Mouse (Mus musculus) embryonic facial prominence, embryonic 11.5 days (tissue): ENCODE data around the gene Plscr2. TPM values are rescaled to one million over a fixed set of nuclear protein-coding genes. Genes with fewer than 3 reads are reported as not detected.
A peak's percentile ranks its signal among the peaks of the same experiment; 100 is the strongest.

Experiments
- ATAC-seq: fragments of 200-750 bp; cut with Nextera tagmentation; replicated peaks from 2 replicates; pipeline ENCODE4 v1.8.0; 2017; ENCODE audit warnings: low read depth; ENCODE audit not compliant: insufficient number of reproducible peaks, low FRiP score, low TSS enrichment
- DNase-seq: peaks from one replicate; pipeline ENCODE4 v3.0.0-alpha.2; 2015; ENCODE audit warnings: low spot score
- H3K27ac ChIP-seq: fragments of 300-500 bp; sonication (generic); replicated peaks from 2 replicates; pipeline ENCODE4 v1.5.1; 2014; ENCODE audit warnings: mild to moderate bottlenecking, low read depth, low read length, control low read depth
- H3K27me3 ChIP-seq: fragments of 300-500 bp; sonication (generic); 2 replicates; pipeline ENCODE4 v1.6.1; 2014; ENCODE audit warnings: mild to moderate bottlenecking, low read length, moderate library complexity, mixed read lengths; ENCODE audit not compliant: control insufficient read depth, insufficient read depth
- H3K36me3 ChIP-seq: fragments of 300-500 bp; sonication (generic); replicated peaks from 2 replicates; pipeline ENCODE4 v1.6.1; 2014; ENCODE audit warnings: low read depth, mild to moderate bottlenecking, low read length, moderate library complexity, mixed read lengths; ENCODE audit not compliant: control insufficient read depth, insufficient read depth
- H3K4me1 ChIP-seq: fragments of 300-500 bp; sonication (generic); 2 replicates; pipeline ENCODE4 v1.6.1; 2014; ENCODE audit warnings: low read length, mixed read lengths; ENCODE audit not compliant: control insufficient read depth, insufficient read depth
- H3K4me2 ChIP-seq: fragments of 300-500 bp; sonication (generic); 2 replicates; pipeline ENCODE4 v1.6.1; 2014; ENCODE audit warnings: low read depth, mild to moderate bottlenecking, control low read depth, low read length, moderate library complexity
- H3K4me3 ChIP-seq: fragments of 300-500 bp; sonication (generic); 2 replicates; pipeline ENCODE4 v1.5.1; 2014; ENCODE audit warnings: low read depth, low read length, control low read depth
- H3K9ac ChIP-seq: fragments of 300-500 bp; sonication (generic); replicated peaks from 2 replicates; pipeline ENCODE4 v1.6.1; 2014; ENCODE audit warnings: mild to moderate bottlenecking, control low read depth, low read length
- H3K9me3 ChIP-seq: fragments of 300-500 bp; sonication (generic); replicated peaks from 2 replicates; pipeline ENCODE4 v1.6.1; 2016; ENCODE audit warnings: mild to moderate bottlenecking, low read length, inconsistent platforms, mixed read lengths; ENCODE audit not compliant: control insufficient read depth
- WGBS: fragments of 180-500 bp; shearing (Covaris S2); extraction: QIAGEN DNeasy Blood & Tissue Kit; methylation state at CpG from one replicate; pipeline ENCODE4 v1.1.7; 2014; 5-methylcytosine and 5-hydroxymethylcytosine counted together
- polyA plus RNA-seq: library from polyadenylated mRNA; unstranded; fragments of >200 nt; fragmentation: Nextera tagmentation; extraction: Ambion mirVana; gene quantifications from 2 replicates; pipeline ENCODE4 v1.2.1, GENCODE M21; 2014

The Plscr2 gene
- 0.35 and 0.66 TPM in 2 replicates for polyA plus RNA-seq

DNA sequence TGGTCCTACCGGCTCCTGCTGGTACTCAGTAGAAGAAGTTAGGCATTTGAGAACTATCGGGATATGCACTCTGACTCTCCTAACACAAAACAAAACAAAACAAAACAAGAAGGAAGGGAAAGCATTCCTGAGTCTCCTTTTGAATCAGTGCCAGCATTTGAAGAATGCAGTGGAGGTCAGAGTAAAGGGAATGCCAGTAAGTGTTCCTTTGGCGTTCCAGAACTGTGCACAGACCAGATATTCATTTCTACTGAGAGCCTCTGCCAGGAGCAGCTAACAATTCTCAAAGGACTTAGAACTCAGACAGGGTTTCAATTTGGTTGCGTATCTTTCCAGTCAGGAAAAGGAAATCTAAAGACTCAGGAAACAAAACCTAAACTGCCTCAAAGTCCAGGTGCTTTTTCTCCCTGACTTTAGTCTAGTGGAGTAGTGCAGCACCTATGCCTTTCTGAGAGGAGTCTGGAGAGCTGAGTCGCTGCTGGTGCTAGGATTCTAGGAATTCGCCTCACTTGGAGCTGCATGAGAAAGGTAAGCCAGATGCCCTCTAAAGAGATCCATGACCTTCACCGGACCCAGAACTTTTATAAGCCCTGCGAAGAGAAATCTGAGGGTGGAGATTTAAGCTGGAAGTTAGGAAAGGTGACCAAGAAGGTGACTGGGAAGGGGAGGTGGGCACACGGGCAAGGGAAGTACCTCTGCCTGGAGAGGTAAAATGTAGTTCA lies at the start of gene Plscr2:
TSS of gene Plscr2 (plus strand) at position 117 of the 722 bp plus-strand sequence.
- H3K9ac ChIP-seq, result no peak within 1 kb of the TSS
- H3K9me3 ChIP-seq, result no peaks in the 10 kb centered on the region
- H3K4me3 ChIP-seq, result no peak within 1 kb of the TSS
- ATAC-seq, result no peak
- H3K27ac ChIP-seq, result no peak within 1 kb of the TSS
- H3K36me3 ChIP-seq, result no peaks in the 10 kb centered on the region
- no peaks in the 10 kb centered on the region for H3K4me1 ChIP-seq
- no peaks in the 10 kb centered on the region for H3K27me3 ChIP-seq
- DNase-seq, result peak; percentile 6
- no peak within 1 kb of the TSS for H3K4me2 ChIP-seq
- 65% methylated on average over 9 of the region's 9 CpGs for WGBS

- no peak overlapping the region for H3K4me3 ChIP-seq
- no peak overlapping the region for H3K4me2 ChIP-seq
- no peak overlapping the region for H3K9ac ChIP-seq
- DNase-seq, result no peak
- no peaks in the 10 kb centered on the region for H3K4me1 ChIP-seq
- H3K27me3 ChIP-seq, result no peaks in the 10 kb centered on the region
- 91% methylated on average over 3 of the region's 3 CpGs for WGBS
- no peaks in the 10 kb centered on the region for H3K36me3 ChIP-seq
- no peak overlapping the region for H3K27ac ChIP-seq
- ATAC-seq, result no peak
- H3K9me3 ChIP-seq, result no peaks in the 10 kb centered on the region
Observed at GRCm38 (mm10) chr9:92226127-92226655, 49.2 kb upstream of the Plscr2 start.

DNA sequence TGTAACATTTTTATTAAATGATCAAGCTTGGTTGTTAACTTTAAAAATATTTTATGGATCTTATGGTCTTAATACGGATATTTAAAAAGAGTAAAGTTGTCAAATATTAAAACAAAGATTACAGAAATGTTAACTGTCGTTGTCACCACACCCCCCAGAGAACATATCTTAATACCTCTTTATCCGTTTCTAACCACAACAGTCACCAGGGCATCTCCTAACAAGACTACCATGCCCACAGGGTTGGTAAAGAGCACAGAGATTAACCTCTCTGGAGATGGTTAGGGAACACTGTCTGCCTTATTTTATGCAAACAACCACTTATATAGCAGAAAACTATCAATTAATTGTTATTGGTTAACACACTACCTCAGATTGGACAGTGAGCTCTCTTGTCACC lies 48.6 kb upstream of the Plscr2 start:
- no peak overlapping the region for H3K9ac ChIP-seq
- no peak overlapping the region for H3K4me3 ChIP-seq
- DNase-seq, result no peak
- no peaks in the 10 kb centered on the region for H3K27me3 ChIP-seq
- no peak for ATAC-seq
- no peak overlapping the region for H3K4me2 ChIP-seq
- WGBS, result 77% methylated on average over 3 of the region's 3 CpGs
- H3K9me3 ChIP-seq, result no peaks in the 10 kb centered on the region
- no peaks in the 10 kb centered on the region for H3K36me3 ChIP-seq
- H3K4me1 ChIP-seq, result no peaks in the 10 kb centered on the region
- no peak overlapping the region for H3K27ac ChIP-seq

GRCm38 (mm10) chr9:92228867-92229832 lies 46.3 kb upstream of the Plscr2 start:
- H3K4me1 ChIP-seq, result no peaks in the 10 kb centered on the region
- DNase-seq (no peak), ATAC-seq (no peak)
- H3K36me3 ChIP-seq, result no peaks in the 10 kb centered on the region
- WGBS, result 87% methylated on average over 16 of the region's 16 CpGs
- H3K27me3 ChIP-seq, result no peaks in the 10 kb centered on the region
- H3K27ac ChIP-seq, result no peak overlapping the region
- H3K4me2 ChIP-seq, result no peak overlapping the region
- no peak overlapping the region for H3K4me3 ChIP-seq
- no peak overlapping the region for H3K9ac ChIP-seq
- no peaks in the 10 kb centered on the region for H3K9me3 ChIP-seq

DNA sequence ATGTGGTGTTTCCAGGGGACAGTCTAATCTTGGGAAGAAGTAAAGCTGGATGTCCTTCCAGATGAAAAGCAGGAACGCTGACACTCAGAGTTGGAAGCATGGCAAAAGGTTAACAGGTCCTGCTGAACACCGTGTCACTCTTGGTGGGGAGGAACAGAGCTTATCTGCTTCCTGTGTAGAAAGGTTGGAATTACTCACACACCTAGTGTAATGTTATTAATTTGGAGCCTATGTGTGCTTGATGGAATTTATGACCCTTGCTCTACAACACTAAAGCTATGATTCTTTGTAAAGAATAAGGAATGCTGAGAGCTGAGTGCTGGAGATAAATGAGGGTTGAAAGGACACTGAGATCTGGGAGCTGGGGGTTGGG lies 45.6 kb upstream of the Plscr2 start:
- DNase-seq (no peak), ATAC-seq (no peak)
- no peak overlapping the region for H3K9ac ChIP-seq
- no peaks in the 10 kb centered on the region for H3K36me3 ChIP-seq
- no peak overlapping the region for H3K4me3 ChIP-seq
- H3K4me2 ChIP-seq, result no peak overlapping the region
- WGBS, result 74% methylated on average over 2 of the region's 2 CpGs
- no peaks in the 10 kb centered on the region for H3K9me3 ChIP-seq
- no peaks in the 10 kb centered on the region for H3K27me3 ChIP-seq
- H3K4me1 ChIP-seq, result no peaks in the 10 kb centered on the region
- H3K27ac ChIP-seq, result no peak overlapping the region

DNA sequence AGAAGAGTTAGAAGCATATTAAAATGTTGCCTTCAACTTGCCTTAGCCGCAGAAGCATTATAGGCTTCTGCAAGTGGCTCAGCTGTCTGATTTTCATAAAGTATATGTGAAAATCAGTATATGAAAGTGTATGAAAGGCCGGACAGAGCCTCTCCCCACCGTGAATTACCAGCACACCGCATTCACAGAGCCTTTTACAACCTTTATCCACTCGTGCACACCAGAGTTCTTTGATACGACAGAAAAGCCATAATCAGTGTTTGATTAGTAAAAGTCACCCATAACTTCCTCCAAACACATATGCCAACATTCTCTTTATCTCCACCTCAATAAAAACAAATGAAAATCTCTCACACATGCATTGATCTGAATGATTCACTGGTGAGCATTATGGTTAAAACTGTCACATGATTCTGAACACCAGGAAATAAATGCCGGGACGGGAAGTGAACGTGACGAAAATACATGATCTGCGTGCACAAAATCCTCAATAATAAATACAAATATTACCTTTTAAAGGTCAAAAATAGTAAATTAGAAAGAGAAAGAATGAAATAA lies 40.4 kb upstream of the Plscr2 start:
- H3K9ac ChIP-seq, result no peak overlapping the region
- 90% methylated on average over 11 of the region's 11 CpGs for WGBS
- no peaks in the 10 kb centered on the region for H3K36me3 ChIP-seq

GRCm38 (mm10) chr9:92248773-92249446 lies 26.5 kb upstream of the Plscr2 start:
- ATAC-seq (no peak), DNase-seq (no peak)
- Histone ChIP-seq H3K4me1 (no peaks in the 10 kb centered on the region), H3K9me3 (no peaks in the 10 kb centered on the region), H3K9ac (no peak overlapping the region), H3K4me3 (no peak overlapping the region), H3K36me3 (no peaks in the 10 kb centered on the region), H3K27me3 (no peaks in the 10 kb centered on the region), H3K4me2 (no peak overlapping the region), H3K27ac (no peak overlapping the region)
- 80% methylated on average over 7 of the region's 7 CpGs for WGBS

More for the DNA sequence above, 40.4 kb upstream of the Plscr2 start:
- ATAC-seq, result no peak
- Histone ChIP-seq H3K4me1 (no peaks in the 10 kb centered on the region), H3K9me3 (no peaks in the 10 kb centered on the region), H3K4me2 (no peak overlapping the region), H3K4me3 (no peak overlapping the region), H3K27ac (no peak overlapping the region), H3K27me3 (no peaks in the 10 kb centered on the region)
- DNase-seq, result no peak
